Mouse (Mus musculus) megakaryocyte progenitor cell, adult 5-6 weeks (primary cell): ENCODE results near the gene Usp2. TPM values are rescaled to one million over a fixed set of nuclear protein-coding genes. Genes with fewer than 3 reads are reported as not detected.

ENCODE experiments used
- ATAC-seq: replicated peaks from 2 replicates; pipeline ENCODE4 v1.8.0; 2016; ENCODE audit warnings: mild to moderate bottlenecking, moderate TSS enrichment, inconsistent platforms; ENCODE audit not compliant: poor library complexity
- total RNA-seq, 2 experiments: library from RNA; stranded (forward) in 1 of 2; stranded (reverse) in 1 of 2; fragments of 157-497, 149-512 nt in 1 of 2; fragments of 200-1000 nt in 1 of 2; gene quantifications; 2 replicates each; pipeline versions ENCODE4 v1.2.3 to v1.2.4; 2015 to 2017

Gene Usp2
- total RNA-seq (2015) (5.5 and 16.4 TPM in 2 replicates), total RNA-seq (2017) (2.5 and 5.3 TPM in 2 replicates)

- peak; percentile 98 for ATAC-seq
Measured at GRCm38 (mm10) chr9:44066785-44067225, at the start of gene Usp2. Gene Usp2, plus strand, starts transcription at chr9:44067021.

GRCm38 (mm10) chr9:44017846-44018245 is 49.0 kb upstream of the Usp2 start:
- ATAC-seq, result no peak

GRCm38 (mm10) chr9:44020001-44020400 is 46.8 kb upstream of the Usp2 start:
- ATAC-seq, result no peak

- no peak for ATAC-seq
Measured at GRCm38 (mm10) chr9:44022100-44022847, 44.5 kb upstream of the Usp2 start.

GRCm38 (mm10) chr9:44024096-44024495 is 42.7 kb upstream of the Usp2 start:
- ATAC-seq, result 0 out of 2 replicates have a peak, but pooled peaks have one; percentile 31

GRCm38 (mm10) chr9:44029580-44030236 is 37.1 kb upstream of the Usp2 start:
- ATAC-seq, result no peak

- ATAC-seq, result no peak
Measured at GRCm38 (mm10) chr9:44030646-44031045, 36.2 kb upstream of the Usp2 start.

- peak; percentile 76 for ATAC-seq
Measured at GRCm38 (mm10) chr9:44031079-44031478, 35.7 kb upstream of the Usp2 start.

GRCm38 (mm10) chr9:44031946-44032345 is 34.9 kb upstream of the Usp2 start:
- ATAC-seq, result peak; percentile 38; the same call in 1 of the 2 replicates

- no peak for ATAC-seq
Measured at GRCm38 (mm10) chr9:44033317-44033716, 33.5 kb upstream of the Usp2 start.

GRCm38 (mm10) chr9:44033957-44034727 is 32.7 kb upstream of the Usp2 start:
- ATAC-seq, result no peak

- no peak for ATAC-seq
Measured at GRCm38 (mm10) chr9:44037106-44037505, 29.7 kb upstream of the Usp2 start.

GRCm38 (mm10) chr9:44041511-44042395 is 25.1 kb upstream of the Usp2 start:
- no peak for ATAC-seq

- no peak for ATAC-seq
Measured at GRCm38 (mm10) chr9:44042396-44042680, 24.5 kb upstream of the Usp2 start.

GRCm38 (mm10) chr9:44042836-44043707 is 23.7 kb upstream of the Usp2 start, which contains the start of gene Thy1:
Gene Thy1, plus strand, starts transcription at chr9:44043384.
- 0 out of 2 replicates have a peak, but pooled peaks have one; percentile 15 for ATAC-seq

GRCm38 (mm10) chr9:44043708-44044425 is 23.0 kb upstream of the Usp2 start:
- ATAC-seq, result peak; percentile 61

GRCm38 (mm10) chr9:44044426-44045157 is 22.2 kb upstream of the Usp2 start:
- no peak for ATAC-seq
